Mouse (Mus musculus) hindbrain, postnatal 0 days (tissue): ENCODE data around the gene Gnat1. TPM values are rescaled to one million over a fixed set of nuclear protein-coding genes. Genes with fewer than 3 reads are reported as not detected.
A peak's percentile ranks its signal among the peaks of the same experiment; 100 is the strongest.

Experiments used
- ATAC-seq: fragments of 200-750 bp; cut with Nextera tagmentation; 2 replicates; pipeline ENCODE4 v1.8.0; 2017; ENCODE audit warnings: mild to moderate bottlenecking, moderate TSS enrichment, moderate library complexity
- DNase-seq: peaks from one replicate; pipeline ENCODE4 v3.0.0-alpha.2; 2015; ENCODE audit warnings: low spot score
- H3K27ac ChIP-seq: fragments of 300-500 bp; sonication (generic); 2 replicates; pipeline ENCODE4 v1.5.1; 2014; ENCODE audit warnings: mild to moderate bottlenecking
- H3K27me3 ChIP-seq: fragments of 300-500 bp; sonication (generic); 2 replicates; pipeline ENCODE4 v1.6.1; 2014; ENCODE audit warnings: low read length, mixed read lengths; ENCODE audit not compliant: insufficient read depth
- H3K36me3 ChIP-seq: fragments of 300-500 bp; sonication (generic); 2 replicates; pipeline ENCODE4 v1.6.1; 2014; ENCODE audit warnings: low read length, mixed read lengths; ENCODE audit not compliant: insufficient read depth
- H3K4me1 ChIP-seq: fragments of 300-500 bp; sonication (generic); 2 replicates; pipeline ENCODE4 v1.6.1; 2014; ENCODE audit warnings: antibody characterized with exemption, low read length, mixed read lengths; ENCODE audit not compliant: insufficient read depth
- H3K4me2 ChIP-seq: fragments of 300-500 bp; sonication (generic); 2 replicates; pipeline ENCODE4 v1.6.1; 2014; ENCODE audit warnings: low read depth, mild to moderate bottlenecking, low read length, moderate library complexity, mixed read lengths
- H3K4me3 ChIP-seq: fragments of 300-500 bp; sonication (generic); 2 replicates; pipeline ENCODE4 v1.5.1; 2014; ENCODE audit warnings: low read length
- H3K9ac ChIP-seq: fragments of 300-500 bp; sonication (generic); replicated peaks from 2 replicates; pipeline ENCODE4 v1.6.1; 2014; ENCODE audit warnings: mild to moderate bottlenecking, low read length, moderate library complexity, mixed read lengths
- H3K9me3 ChIP-seq: fragments of 300-500 bp; sonication (generic); 2 replicates; pipeline ENCODE4 v1.6.1; 2016; ENCODE audit warnings: low read length, mixed read lengths
- CTCF ChIP-seq: IDR thresholded peaks from 2 replicates; pipeline ENCODE4 v1.5.1; 2016; ENCODE audit warnings: antibody characterized with exemption, control low read depth, low read depth
- WGBS: fragments of 180-500 bp; shearing (Covaris S2); extraction: QIAGEN DNeasy Blood & Tissue Kit; methylation state at CpG from one replicate; pipeline ENCODE4 v1.1.7; 2014; 5-methylcytosine and 5-hydroxymethylcytosine counted together
- polyA plus RNA-seq: library from polyadenylated mRNA; unstranded; fragments of >200 nt; fragmentation: Nextera tagmentation; extraction: Ambion mirVana; gene quantifications from 2 replicates; pipeline ENCODE4 v1.2.1, GENCODE M21; 2015
- total RNA-seq: library from RNA; depleted of rRNA; stranded (reverse); fragments of >200 nt; gene quantifications from 2 replicates; pipeline ENCODE4 v1.2.3, GENCODE M21; 2014

Gene Gnat1
- total and polyA plus RNA-seq, 2 experiments from 2014 or later: 0.52 to 2.7 TPM

DNA sequence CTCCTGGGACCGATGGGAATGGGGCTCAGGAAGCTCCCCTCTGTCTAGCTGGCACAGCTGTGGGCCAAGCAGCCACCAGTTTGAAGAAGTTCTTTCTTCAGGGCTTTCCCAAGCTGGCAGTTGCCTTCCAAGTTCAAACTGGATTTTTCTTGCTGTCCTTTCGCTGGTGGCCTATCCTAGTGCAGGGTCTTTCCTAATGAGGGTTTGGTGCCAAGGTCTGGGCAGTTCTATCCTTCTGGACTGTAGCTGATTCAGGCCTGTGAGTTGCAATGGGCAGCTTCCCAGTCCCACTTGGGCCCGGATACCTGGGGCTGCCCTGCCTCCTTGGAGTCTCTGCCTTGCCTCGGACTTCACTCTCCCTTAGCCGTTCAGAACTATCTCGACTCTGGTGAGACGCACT is 29.3 kb downstream of the Gnat1 start:
- H3K9ac ChIP-seq: no peak overlapping the region
- no peak for TF ChIP-seq CTCF
- no peaks in the 10 kb centered on the region; the same call in 1 of the 2 replicates for H3K36me3 ChIP-seq
- no peak overlapping the region for H3K4me3 ChIP-seq
- H3K9me3 ChIP-seq: no peaks in the 10 kb centered on the region
- ATAC-seq: peak; percentile 83
- 55% methylated on average over 7 of the region's 7 CpGs for WGBS
- H3K27me3 ChIP-seq: no peaks in the 10 kb centered on the region
- peaks cover 12% of the 10 kb centered on the region; the same call in 1 of the 2 replicates for H3K4me1 ChIP-seq
- peak overlapping the region; percentile 75 for H3K27ac ChIP-seq
- peak; percentile 53 for DNase-seq
- H3K4me2 ChIP-seq: no peak overlapping the region

GRCm38 (mm10) chr9:107648767-107649166 is 30.7 kb downstream of the Gnat1 start:
- no peak overlapping the region for H3K4me3 ChIP-seq
- DNase-seq: no peak
- no peaks in the 10 kb centered on the region for H3K36me3 ChIP-seq
- no peak overlapping the region for H3K9ac ChIP-seq
- ATAC-seq: no peak
- no peak overlapping the region for H3K27ac ChIP-seq
- 79% methylated on average over 3 of the region's 3 CpGs for WGBS
- no peak for TF ChIP-seq CTCF
- H3K4me1 ChIP-seq: peaks cover 12% of the 10 kb centered on the region; the same call in 1 of the 2 replicates
- no peaks in the 10 kb centered on the region for H3K9me3 ChIP-seq
- H3K27me3 ChIP-seq: no peaks in the 10 kb centered on the region
- no peak overlapping the region for H3K4me2 ChIP-seq

DNA sequence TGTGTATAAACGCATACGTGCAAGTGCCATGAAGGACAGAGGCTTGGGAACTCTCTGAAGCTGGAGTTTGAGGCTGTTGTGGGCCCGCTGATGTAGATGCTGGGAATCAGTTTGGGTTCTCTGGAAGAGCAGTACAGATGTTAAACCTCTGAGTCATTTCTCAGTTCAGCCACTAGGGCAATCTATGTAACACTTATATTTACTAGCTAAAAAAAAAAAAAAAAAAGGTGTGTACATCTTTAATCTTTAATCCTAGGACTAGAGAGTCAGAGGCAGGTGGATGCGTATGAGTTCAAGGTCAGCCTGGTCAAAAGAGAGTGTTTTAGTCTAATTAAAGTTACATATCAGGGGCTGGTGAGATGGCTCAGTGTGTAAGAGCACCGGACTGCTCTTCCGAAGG is 32.5 kb downstream of the Gnat1 start:
- no peak for DNase-seq
- H3K9ac ChIP-seq: no peak overlapping the region
- 85% methylated on average over 6 of the region's 6 CpGs for WGBS
- no peak overlapping the region for H3K27ac ChIP-seq
- peak; percentile 14; the same call in 1 of the 2 replicates for TF ChIP-seq CTCF
- ATAC-seq: no peak
- no peaks in the 10 kb centered on the region for H3K36me3 ChIP-seq
- H3K4me1 ChIP-seq: peaks cover 12% of the 10 kb centered on the region; the same call in 1 of the 2 replicates
- no peaks in the 10 kb centered on the region for H3K9me3 ChIP-seq
- H3K4me3 ChIP-seq: no peak overlapping the region
- no peak overlapping the region for H3K4me2 ChIP-seq
- no peaks in the 10 kb centered on the region for H3K27me3 ChIP-seq

DNA sequence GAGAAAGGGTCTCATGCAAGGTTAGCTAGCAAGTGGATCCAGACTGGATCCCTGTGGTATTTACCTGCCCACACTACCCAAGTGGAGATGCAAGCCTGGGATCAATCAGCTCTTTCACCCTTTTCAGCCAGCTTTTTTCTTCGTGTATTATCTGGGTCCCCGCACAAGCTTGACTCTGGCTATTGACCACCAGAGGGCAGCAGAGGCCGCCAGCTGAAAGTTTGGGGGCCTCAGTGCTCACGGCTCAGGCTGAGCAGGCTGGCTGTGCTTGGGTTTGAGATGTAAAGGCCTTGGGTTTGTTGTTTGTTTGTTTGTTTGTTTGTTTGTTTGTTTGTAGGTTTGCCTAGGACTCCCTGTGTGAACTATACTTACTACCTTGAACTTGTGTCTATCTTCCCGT is 33.9 kb downstream of the Gnat1 start:
- Histone ChIP-seq H3K9ac (no peak overlapping the region), H3K9me3 (no peaks in the 10 kb centered on the region), H3K27me3 (no peaks in the 10 kb centered on the region), H3K4me2 (no peak overlapping the region), H3K4me3 (no peak overlapping the region), H3K27ac (no peak overlapping the region), H3K4me1 (peaks cover 9% of the 10 kb centered on the region; the same call in 1 of the 2 replicates), H3K36me3 (no peaks in the 10 kb centered on the region)
- ATAC-seq: peak; percentile 59
- DNase-seq: peak; percentile 91
- TF ChIP-seq CTCF: peak; percentile 98
- 15% methylated on average over 5 of the region's 5 CpGs for WGBS

DNA sequence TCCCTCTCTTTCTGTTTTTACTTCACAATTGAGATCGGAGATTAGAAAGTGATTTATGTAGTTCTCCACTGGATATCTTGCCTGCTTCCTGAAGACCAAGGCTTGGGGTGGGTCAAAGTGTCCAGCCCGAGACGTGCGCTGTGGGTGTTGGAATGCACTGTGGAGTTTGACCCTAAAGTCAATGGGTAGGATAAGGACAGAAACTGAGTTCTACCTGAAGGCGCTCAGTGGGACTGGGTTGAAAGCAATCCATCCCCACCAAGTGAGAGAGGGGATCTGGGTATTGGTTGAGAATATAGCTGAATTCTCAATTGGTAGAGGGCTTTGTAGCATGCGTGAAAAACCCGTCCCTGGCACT is 34.4 kb downstream of the Gnat1 start:
- peak overlapping the region; percentile 34; the same call in 1 of the 2 replicates for H3K4me3 ChIP-seq
- H3K9ac ChIP-seq: peak overlapping the region; percentile 51; the same call in 1 of the 2 replicates
- DNase-seq: no peak

DNA sequence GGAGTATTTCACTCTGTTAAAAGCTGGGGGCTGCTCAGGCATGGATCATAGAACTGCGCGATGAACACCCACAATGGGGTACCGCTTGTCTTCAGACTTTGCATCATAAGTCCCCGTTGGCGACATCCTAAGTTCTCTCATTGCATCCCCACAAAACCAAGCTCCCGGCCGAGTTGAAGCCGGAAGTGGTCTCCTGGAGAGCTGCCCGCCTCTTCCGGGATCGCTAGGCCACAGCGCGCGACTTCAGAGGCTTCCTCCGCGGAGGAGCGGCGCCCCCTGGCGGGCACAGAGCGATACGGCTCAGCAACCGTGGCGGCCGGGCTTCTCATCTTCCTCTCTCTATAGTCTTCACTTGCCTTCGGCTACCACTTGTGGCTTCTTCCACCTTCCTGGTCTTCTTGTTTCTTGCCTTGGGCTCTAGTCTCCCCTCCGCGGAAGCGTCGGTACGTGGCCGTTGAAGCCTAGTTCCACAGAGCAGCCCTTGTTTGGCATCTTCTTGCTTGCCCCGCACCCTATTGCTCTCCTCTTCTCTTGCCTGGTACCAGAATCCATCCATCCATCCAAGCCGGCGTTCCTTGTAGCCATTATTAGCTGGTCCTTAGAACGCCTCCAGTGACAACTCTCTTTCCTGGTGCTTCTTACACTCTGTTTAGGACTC is 34.9 kb downstream of the Gnat1 start:
- Histone ChIP-seq H3K4me1 (0 out of 2 replicates have a peak, but pooled peaks cover 1% of the 10 kb centered on the region), H3K27ac (peak overlapping the region; percentile 66), H3K9ac (peak overlapping the region; percentile 51), H3K9me3 (no peaks in the 10 kb centered on the region), H3K36me3 (no peaks in the 10 kb centered on the region), H3K4me3 (peak overlapping the region; percentile 34), H3K27me3 (no peaks in the 10 kb centered on the region), H3K4me2 (peak overlapping the region; percentile 66)
- ATAC-seq: peak; percentile 86
- WGBS: 5% methylated on average over 35 of the region's 35 CpGs
- TF ChIP-seq CTCF: peak; percentile 97
- DNase-seq: peak; percentile 96

More for the DNA sequence above, 34.4 kb downstream of the Gnat1 start:
- Histone ChIP-seq H3K36me3 (no peaks in the 10 kb centered on the region), H3K27ac (no peak overlapping the region), H3K9me3 (no peaks in the 10 kb centered on the region), H3K4me2 (peak overlapping the region; percentile 66), H3K4me1 (peaks cover 6% of the 10 kb centered on the region; the same call in 1 of the 2 replicates), H3K27me3 (no peaks in the 10 kb centered on the region)
- ATAC-seq: no peak
- no peak for TF ChIP-seq CTCF
- 57% methylated on average over 7 of the region's 7 CpGs for WGBS

DNA sequence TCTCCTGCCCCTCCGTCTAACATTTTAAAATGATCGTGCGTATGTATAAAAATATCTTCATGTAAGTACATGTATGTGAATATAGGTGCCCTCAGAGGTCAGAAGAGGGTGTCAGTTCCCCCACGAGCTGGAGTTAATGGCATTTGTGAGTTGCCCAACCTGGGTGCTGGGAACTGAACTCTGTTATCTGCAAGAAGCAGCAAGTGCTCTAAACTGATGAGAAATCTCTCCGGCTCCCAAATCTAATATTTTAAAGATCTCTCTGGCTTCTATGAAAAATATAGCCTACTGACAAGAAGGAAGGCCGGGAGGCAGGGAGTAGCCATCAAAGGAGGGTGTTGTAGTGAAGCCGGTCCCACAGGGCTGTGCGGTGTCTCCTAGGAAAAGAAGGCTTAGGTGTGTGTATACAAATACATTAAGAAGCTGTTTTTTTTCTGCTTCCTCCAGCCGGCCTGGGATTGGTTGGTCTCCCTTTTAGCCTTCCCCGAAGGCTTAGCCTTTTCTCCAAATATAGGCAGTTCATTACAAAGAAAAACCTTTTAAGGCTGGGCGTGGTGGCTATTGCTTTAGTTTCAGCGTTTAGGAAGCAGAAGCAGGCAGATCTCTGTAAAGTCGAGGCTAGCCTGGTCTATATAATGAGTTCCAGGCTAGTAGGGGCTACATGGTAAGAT is 35.8 kb downstream of the Gnat1 start:
- H3K36me3 ChIP-seq: no peaks in the 10 kb centered on the region
- DNase-seq (no peak), ATAC-seq (no peak)
- WGBS: 92% methylated on average over 13 of the region's 13 CpGs
- H3K4me3 ChIP-seq: no peak overlapping the region
- H3K27me3 ChIP-seq: no peaks in the 10 kb centered on the region
- TF ChIP-seq CTCF: no peak
- H3K9me3 ChIP-seq: no peaks in the 10 kb centered on the region
- no peak overlapping the region for H3K4me2 ChIP-seq
- no peak overlapping the region for H3K27ac ChIP-seq
- H3K4me1 ChIP-seq: no peaks in the 10 kb centered on the region
- H3K9ac ChIP-seq: peak overlapping the region; percentile 51; the same call in 1 of the 2 replicates
